Mouse (Mus musculus) heart, embryonic 12.5 days (tissue): ENCODE data around the gene Ephx1. TPM values are rescaled to one million over a fixed set of nuclear protein-coding genes. Genes with fewer than 3 reads are reported as not detected.
A peak's percentile ranks its signal among the peaks of the same experiment; 100 is the strongest.

Source experiments
- ATAC-seq: fragments of 200-750 bp; cut with Nextera tagmentation; 2 replicates; pipeline ENCODE4 v1.8.0; 2017; ENCODE audit warnings: moderate TSS enrichment, moderate library complexity; ENCODE audit not compliant: insufficient number of reproducible peaks, low FRiP score
- H3K27ac ChIP-seq: fragments of 300-500 bp; sonication (generic); 2 replicates; pipeline ENCODE4 v1.5.1; 2016; ENCODE audit warnings: mild to moderate bottlenecking, moderate library complexity; ENCODE audit not compliant: poor library complexity, severe bottlenecking
- H3K27me3 ChIP-seq: fragments of 300-500 bp; sonication (generic); replicated peaks from 2 replicates; pipeline ENCODE4 v1.6.1; 2016; ENCODE audit warnings: mild to moderate bottlenecking, moderate library complexity
- H3K36me3 ChIP-seq: fragments of 300-500 bp; sonication (generic); 2 replicates; pipeline ENCODE4 v1.6.1; 2016; ENCODE audit warnings: mild to moderate bottlenecking, moderate library complexity
- H3K4me1 ChIP-seq: fragments of 300-500 bp; sonication (generic); replicated peaks from 2 replicates; pipeline ENCODE4 v1.6.1; 2016; ENCODE audit warnings: mild to moderate bottlenecking
- H3K4me2 ChIP-seq: fragments of 300-500 bp; sonication (generic); 2 replicates; pipeline ENCODE4 v1.6.1; 2016; ENCODE audit warnings: mild to moderate bottlenecking, moderate library complexity
- H3K4me3 ChIP-seq: fragments of 300-500 bp; sonication (generic); 2 replicates; pipeline ENCODE4 v1.5.1; 2016; ENCODE audit warnings: mild to moderate bottlenecking
- H3K9ac ChIP-seq: fragments of 300-500 bp; sonication (generic); 2 replicates; pipeline ENCODE4 v1.6.1; 2016; ENCODE audit warnings: mild to moderate bottlenecking, moderate library complexity
- H3K9me3 ChIP-seq: fragments of 300-500 bp; sonication (generic); replicated peaks from 2 replicates; pipeline ENCODE4 v1.6.1; 2016; ENCODE audit warnings: mild to moderate bottlenecking, moderate library complexity
- WGBS: fragments of 180-500 bp; shearing (Covaris S2); methylation state at CpG from one replicate; pipeline ENCODE4 v1.1.7; 2016; 5-methylcytosine and 5-hydroxymethylcytosine counted together
- polyA plus RNA-seq: library from polyadenylated mRNA; unstranded; fragments of >200 nt; fragmentation: Nextera tagmentation; extraction: Ambion mirVana; gene quantifications from 2 replicates; pipeline ENCODE4 v1.2.1, GENCODE M21; 2016

Gene Ephx1
- polyA plus RNA-seq, 1 experiment from 2014 or later, result 5.1 TPM

DNA sequence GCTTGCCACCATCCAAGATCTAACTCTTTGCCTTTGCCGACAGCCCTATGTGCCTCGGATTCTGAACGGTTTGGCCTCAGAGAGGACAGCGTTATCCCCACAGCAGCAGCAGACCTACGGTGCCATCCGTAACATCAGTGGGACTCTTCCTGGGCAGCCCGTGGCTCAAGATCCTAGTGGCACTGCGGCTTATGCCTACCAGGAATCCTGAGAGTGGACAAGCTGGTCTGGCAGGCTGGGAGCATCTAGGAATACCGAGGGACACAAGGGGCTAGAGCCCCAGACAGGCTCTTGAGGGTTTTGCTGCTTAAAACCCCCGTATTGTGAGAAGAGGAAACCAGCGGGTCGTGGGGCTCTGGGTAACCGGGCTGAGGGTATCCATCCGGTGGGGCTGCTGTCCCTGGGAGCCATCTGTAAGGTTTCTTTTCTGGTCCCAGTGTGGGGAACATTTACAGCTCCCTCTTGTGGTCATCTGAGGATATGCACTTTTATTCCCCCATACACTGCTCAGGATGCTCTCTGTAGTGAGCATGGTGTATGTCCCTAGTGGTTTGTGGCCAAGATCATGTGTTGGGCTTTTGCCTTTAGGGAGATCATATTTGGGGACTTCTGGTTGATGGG, 46.5 kb downstream of the Ephx1 start:
- peak; percentile 47; the same call in 1 of the 2 replicates for ATAC-seq

DNA sequence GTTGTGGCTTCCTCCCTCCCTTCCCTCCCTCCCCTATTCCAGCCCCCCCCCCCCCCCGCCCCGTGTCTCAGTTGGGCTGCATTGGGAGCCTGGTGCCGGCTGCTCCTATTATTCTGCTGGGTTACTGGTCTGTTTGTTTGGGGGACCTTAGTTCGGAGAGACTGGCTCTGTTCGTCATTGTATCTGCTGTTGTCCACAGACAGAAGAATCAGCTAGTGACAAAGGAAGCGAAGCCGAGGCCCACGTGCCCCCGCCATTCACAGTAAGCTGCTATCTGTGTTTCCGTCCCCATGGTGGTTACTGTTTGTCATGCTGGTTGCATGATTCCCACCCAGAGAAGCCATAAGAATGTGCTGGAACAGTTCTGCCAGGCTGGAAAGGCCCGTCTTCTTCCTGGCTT, 47.8 kb downstream of the Ephx1 start:
- H3K4me3 ChIP-seq, result no peak overlapping the region
- H3K36me3 ChIP-seq, result peaks cover 43% of the 10 kb centered on the region
- no peaks in the 10 kb centered on the region for H3K9me3 ChIP-seq
- H3K27ac ChIP-seq, result no peak overlapping the region
- no peaks in the 10 kb centered on the region for H3K27me3 ChIP-seq
- no peak for ATAC-seq
- no peak overlapping the region for H3K9ac ChIP-seq
- WGBS, result 72% methylated on average over 10 of the region's 11 CpGs
- no peak overlapping the region for H3K4me2 ChIP-seq
- peaks cover 12% of the 10 kb centered on the region for H3K4me1 ChIP-seq

More for the DNA sequence above, 46.5 kb downstream of the Ephx1 start:
- Histone ChIP-seq H3K4me3 (no peak overlapping the region), H3K4me1 (peaks cover 9% of the 10 kb centered on the region), H3K27me3 (no peaks in the 10 kb centered on the region), H3K9me3 (no peaks in the 10 kb centered on the region), H3K4me2 (no peak overlapping the region), H3K9ac (no peak overlapping the region), H3K36me3 (peaks cover 35% of the 10 kb centered on the region), H3K27ac (no peak overlapping the region)
- WGBS, result 61% methylated on average over 14 of the region's 14 CpGs

DNA sequence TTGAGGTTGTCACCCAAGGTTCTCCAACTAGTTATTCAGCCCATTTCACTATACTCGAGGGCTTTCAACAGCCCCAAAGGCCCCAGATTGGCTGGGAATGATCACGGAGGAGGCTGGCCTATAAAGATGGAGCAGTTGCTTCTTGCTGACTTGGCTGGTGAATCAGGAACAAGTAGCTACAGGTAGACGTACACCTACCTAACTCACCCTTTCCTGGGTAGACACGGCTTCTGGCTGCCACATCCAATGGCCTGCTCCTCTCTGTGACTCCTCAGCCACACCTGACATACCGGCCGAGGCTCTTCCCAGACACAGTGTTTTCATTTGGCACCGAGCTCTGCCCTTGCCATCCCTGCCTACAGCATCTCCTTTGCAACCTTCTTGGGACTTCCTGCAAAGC, 53.4 kb downstream of the Ephx1 start:
- no peak overlapping the region for H3K9ac ChIP-seq
- ATAC-seq, result no peak
- H3K9me3 ChIP-seq, result no peaks in the 10 kb centered on the region
- H3K4me3 ChIP-seq, result no peak overlapping the region
- no peak overlapping the region for H3K4me2 ChIP-seq
- peaks cover 79% of the 10 kb centered on the region for H3K36me3 ChIP-seq
- no peak overlapping the region for H3K27ac ChIP-seq
- peaks cover 16% of the 10 kb centered on the region for H3K4me1 ChIP-seq
- H3K27me3 ChIP-seq, result no peaks in the 10 kb centered on the region
- WGBS, result 86% methylated on average over 7 of the region's 7 CpGs

DNA sequence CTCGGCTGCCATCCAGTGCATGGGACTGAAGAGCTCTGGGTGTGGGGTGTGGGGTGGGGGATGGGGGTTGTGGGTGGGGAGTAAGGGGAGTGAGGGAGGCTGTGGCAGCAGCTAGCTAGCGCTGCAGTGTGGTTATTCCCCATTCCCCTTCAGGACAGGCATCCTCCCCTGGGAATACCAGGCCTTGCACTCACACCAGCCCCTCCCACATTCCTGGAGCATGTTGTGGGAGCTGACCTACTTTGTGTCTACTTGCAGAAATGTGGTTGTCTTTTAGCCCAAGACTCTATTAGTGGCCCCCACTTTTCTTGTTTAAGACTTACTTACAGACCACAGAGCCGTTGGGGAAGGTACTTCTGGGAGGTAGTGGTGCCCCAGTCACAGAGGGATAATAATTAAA, 54.2 kb downstream of the Ephx1 start:
- Histone ChIP-seq H3K36me3 (peaks cover 80% of the 10 kb centered on the region), H3K4me3 (no peak overlapping the region), H3K9ac (no peak overlapping the region), H3K27ac (no peak overlapping the region), H3K9me3 (no peaks in the 10 kb centered on the region), H3K4me1 (peaks cover 16% of the 10 kb centered on the region), H3K4me2 (no peak overlapping the region), H3K27me3 (no peaks in the 10 kb centered on the region)
- 35% methylated on average over 3 of the region's 3 CpGs for WGBS
- no peak for ATAC-seq

DNA sequence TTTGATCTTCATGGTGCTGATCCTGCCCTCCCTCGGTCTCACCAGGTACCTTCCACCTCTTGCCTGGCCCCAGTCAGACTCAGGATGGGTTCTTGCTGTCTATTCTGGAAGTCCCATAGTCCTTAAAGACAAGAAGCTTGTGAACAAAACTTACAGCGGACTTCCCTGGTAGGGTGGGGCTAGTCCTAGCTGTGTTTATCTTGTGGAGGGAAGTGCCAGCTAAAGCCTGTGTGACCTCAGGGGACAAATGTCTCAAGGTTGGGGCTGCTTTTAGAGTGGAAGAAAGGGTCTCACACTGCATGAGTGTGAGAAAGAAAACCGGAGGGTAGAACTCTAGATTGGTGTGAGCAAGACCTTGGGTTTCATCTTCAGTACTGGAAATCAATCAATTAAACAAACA, 54.9 kb downstream of the Ephx1 start:
- no peak overlapping the region for H3K27ac ChIP-seq
- no peak for ATAC-seq
- H3K4me3 ChIP-seq, result no peak overlapping the region
- no peak overlapping the region for H3K9ac ChIP-seq
- 83% methylated on average over 3 of the region's 3 CpGs for WGBS
- H3K27me3 ChIP-seq, result no peaks in the 10 kb centered on the region
- peaks cover 16% of the 10 kb centered on the region for H3K4me1 ChIP-seq
- H3K4me2 ChIP-seq, result no peak overlapping the region
- H3K36me3 ChIP-seq, result peaks cover 83% of the 10 kb centered on the region
- no peaks in the 10 kb centered on the region for H3K9me3 ChIP-seq

DNA sequence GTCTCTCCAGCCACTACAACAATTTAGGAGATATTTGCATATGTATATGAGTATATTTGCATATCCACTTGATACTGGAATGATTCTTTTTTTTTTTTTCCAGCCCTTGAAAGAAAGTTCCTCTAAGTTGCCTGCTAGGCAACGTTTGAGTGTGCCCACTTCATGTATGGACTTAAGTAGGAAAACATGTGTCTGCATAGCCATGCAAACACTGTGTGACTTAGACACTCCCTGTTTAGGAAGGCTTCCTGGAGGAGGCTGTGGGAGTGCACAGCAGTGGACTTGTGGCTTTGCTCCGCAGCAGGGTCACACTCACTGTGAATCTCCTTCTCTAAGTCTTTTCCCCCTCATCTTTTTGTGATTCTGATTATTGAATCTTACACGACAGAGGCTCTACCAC, 61.9 kb downstream of the Ephx1 start:
- Histone ChIP-seq H3K27ac (no peak overlapping the region), H3K9ac (no peak overlapping the region), H3K4me3 (no peak overlapping the region), H3K27me3 (no peaks in the 10 kb centered on the region), H3K36me3 (peaks cover 89% of the 10 kb centered on the region), H3K4me2 (no peak overlapping the region), H3K4me1 (no peaks in the 10 kb centered on the region), H3K9me3 (no peaks in the 10 kb centered on the region)
- no peak for ATAC-seq
- WGBS, result 68% methylated on average over 3 of the region's 3 CpGs

DNA sequence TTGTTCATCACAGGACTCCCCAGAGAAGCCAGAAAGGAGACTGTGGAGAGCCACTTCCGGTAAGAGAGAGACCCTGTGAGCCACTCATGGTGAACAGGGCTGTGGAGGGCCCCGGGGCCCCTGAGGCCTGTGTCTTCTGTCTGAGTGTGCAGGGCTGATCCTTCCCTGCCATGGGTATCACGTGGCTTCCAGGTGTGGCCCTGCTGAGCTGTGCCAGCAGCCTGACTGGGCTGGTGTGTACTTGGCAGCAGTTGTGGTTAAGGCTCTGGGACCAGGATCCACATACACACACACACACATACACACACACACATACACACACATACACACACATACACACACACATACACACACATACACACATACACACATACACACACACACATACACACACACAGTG, 62.7 kb downstream of the Ephx1 start:
- Histone ChIP-seq H3K4me2 (no peak overlapping the region), H3K9ac (no peak overlapping the region), H3K36me3 (peaks cover 89% of the 10 kb centered on the region), H3K9me3 (no peaks in the 10 kb centered on the region), H3K27me3 (no peaks in the 10 kb centered on the region), H3K27ac (no peak overlapping the region), H3K4me1 (no peaks in the 10 kb centered on the region), H3K4me3 (no peak overlapping the region)
- WGBS, result 79% methylated on average over 3 of the region's 3 CpGs
- no peak for ATAC-seq

DNA sequence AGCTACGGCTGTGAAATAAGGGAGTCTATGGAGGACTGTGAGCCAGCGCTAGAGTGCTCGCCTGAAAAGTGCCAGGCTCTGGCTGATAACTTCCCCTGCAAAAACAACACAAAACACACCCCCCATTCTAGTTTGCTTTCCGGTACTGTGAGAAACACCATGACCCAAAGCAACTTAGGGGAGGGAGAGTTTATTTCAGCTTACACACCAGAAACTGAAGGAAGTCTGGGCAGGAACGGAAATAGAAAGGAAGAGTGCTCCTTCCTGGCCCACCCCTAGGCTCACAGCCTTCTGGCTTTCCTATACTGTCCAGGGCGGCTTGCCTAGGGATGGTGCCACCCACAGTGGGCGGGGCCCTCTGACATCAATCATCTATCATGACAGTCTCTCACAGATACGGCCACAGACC, 63.7 kb downstream of the Ephx1 start:
- ATAC-seq, result peak; percentile 78
- H3K9ac ChIP-seq, result no peak overlapping the region
- H3K4me1 ChIP-seq, result no peaks in the 10 kb centered on the region
- no peaks in the 10 kb centered on the region for H3K9me3 ChIP-seq
- H3K4me2 ChIP-seq, result no peak overlapping the region
- no peak overlapping the region for H3K4me3 ChIP-seq
- H3K27ac ChIP-seq, result no peak overlapping the region
- H3K27me3 ChIP-seq, result no peaks in the 10 kb centered on the region
- H3K36me3 ChIP-seq, result peaks cover 90% of the 10 kb centered on the region
- 66% methylated on average over 8 of the region's 8 CpGs for WGBS

DNA sequence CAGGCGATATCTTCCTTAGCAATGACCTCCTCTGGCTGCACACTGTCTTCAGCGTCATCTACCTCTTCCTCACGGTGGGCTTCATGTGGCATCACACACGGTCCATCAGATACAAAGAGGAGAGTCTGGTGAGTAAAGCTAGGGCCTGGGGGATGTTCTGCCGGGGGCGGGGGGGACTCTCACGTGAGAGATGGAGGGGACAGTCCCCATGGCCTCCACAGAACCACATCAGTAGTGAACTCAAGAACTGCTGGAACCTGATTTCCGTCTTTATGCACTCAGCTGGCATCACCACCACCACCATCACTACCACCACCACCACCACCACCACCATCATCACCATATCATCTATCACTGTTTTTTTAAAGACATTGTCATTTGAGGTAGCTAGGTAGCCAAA, 64.3 kb downstream of the Ephx1 start:
- no peak overlapping the region; the same call in 1 of the 2 replicates for H3K27ac ChIP-seq
- H3K27me3 ChIP-seq, result no peaks in the 10 kb centered on the region
- peaks cover 88% of the 10 kb centered on the region for H3K36me3 ChIP-seq
- H3K4me3 ChIP-seq, result no peak overlapping the region
- no peak overlapping the region for H3K9ac ChIP-seq
- 82% methylated on average over 8 of the region's 8 CpGs for WGBS
- H3K4me1 ChIP-seq, result no peaks in the 10 kb centered on the region
- H3K9me3 ChIP-seq, result 0 out of 2 replicates have a peak, but pooled peaks cover under 1% of the 10 kb centered on the region
- no peak for ATAC-seq
- no peak overlapping the region for H3K4me2 ChIP-seq

DNA sequence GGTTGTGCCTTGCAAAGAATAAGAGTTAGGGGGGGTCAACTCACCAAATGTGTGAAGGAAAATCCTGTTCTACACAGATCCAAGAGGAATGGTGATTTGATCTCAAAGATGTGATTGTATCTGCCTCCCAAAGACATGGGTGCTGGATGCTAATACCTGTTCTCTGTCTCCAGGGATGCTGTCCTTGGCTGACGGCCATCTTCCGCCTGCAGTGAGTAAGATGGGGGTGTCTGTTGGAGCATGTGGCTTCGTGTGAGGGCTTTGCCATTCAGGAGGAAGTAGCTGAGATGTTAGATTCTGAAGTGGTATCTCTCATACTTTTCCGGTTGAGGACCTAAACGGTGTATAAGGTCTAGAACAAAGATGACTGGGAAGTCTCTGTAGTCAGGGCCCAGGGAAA, 67.9 kb downstream of the Ephx1 start:
- H3K27ac ChIP-seq, result no peak overlapping the region
- 0 out of 2 replicates have a peak, but pooled peaks cover 4% of the 10 kb centered on the region for H3K9me3 ChIP-seq
- H3K9ac ChIP-seq, result no peak overlapping the region
- no peak for ATAC-seq
- no peak overlapping the region for H3K4me3 ChIP-seq
- no peaks in the 10 kb centered on the region for H3K27me3 ChIP-seq
- no peaks in the 10 kb centered on the region for H3K4me1 ChIP-seq
- WGBS, result 82% methylated on average over 5 of the region's 5 CpGs
- H3K36me3 ChIP-seq, result peaks cover 83% of the 10 kb centered on the region
- H3K4me2 ChIP-seq, result no peak overlapping the region

DNA sequence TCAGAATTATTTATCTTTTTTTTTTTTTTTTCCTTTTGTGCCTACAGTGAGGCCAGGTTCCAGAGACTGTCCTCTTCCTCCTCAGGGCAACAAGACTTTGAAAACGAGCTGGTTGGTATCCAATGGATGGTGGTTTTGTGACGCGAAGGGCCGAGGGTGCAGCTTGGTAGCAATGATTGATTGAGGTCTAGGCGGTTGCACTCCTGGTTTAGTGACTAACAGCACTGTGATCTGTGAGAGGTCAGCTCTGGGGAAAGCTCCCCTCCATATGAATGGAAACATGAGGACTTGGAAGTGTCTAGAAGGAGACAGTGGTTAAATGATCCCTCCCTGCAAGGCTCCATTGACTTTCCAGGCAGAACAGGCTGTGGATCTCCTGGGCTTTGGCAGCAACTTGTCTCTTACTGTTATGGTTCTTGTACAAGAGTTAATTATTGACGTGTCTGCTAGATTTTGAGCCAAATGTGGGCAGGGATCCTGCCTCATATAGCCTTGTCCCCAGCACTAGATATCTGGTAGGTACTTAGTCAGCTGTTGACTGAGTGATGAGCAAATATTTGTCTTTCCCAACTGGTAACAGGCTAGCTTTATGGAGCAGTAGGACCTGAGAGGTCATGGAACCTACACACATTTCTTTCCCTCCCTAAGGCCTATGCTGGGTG, 68.5 kb downstream of the Ephx1 start:
- H3K4me1 ChIP-seq, result no peaks in the 10 kb centered on the region
- no peak for ATAC-seq

More for the DNA sequence above, 68.5 kb downstream of the Ephx1 start:
- Histone ChIP-seq H3K27me3 (no peaks in the 10 kb centered on the region), H3K9me3 (0 out of 2 replicates have a peak, but pooled peaks cover 4% of the 10 kb centered on the region), H3K27ac (no peak overlapping the region), H3K36me3 (peaks cover 82% of the 10 kb centered on the region), H3K9ac (no peak overlapping the region), H3K4me2 (no peak overlapping the region), H3K4me3 (no peak overlapping the region)
- WGBS, result 81% methylated on average over 6 of the region's 6 CpGs
